Comparison of ENCODE assay signal across 28 mouse cellular contexts in genomic region chr11:40879589-40879988, GRCm38 (mm10).
"Had no signal": no experiment of that assay in that cellular context is flagged by ENCODE, and none has a peak within 500 bp of the region (broad histone marks: within the 10 kb centered on the region; RNA-seq: fewer than 3 reads in every experiment).

No protein-coding gene starts in this region.

- H3K4me1 ChIP-seq: heart, embryonic 10.5 days; heart, embryonic 12.5 days; hindbrain, embryonic 10.5 days; hindbrain, embryonic 12.5 days; intestine, embryonic 15.5 days; limb, embryonic 10.5 days; limb, embryonic 12.5 days; liver, embryonic 13.5 days; liver, embryonic 15.5 days had no signal

- H3K27ac ChIP-seq: gastrocnemius, adult 2 months; heart, embryonic 10.5 days; hindbrain, embryonic 10.5 days; hindbrain, embryonic 12.5 days; hindbrain, embryonic 14.5 days; intestine, embryonic 15.5 days; left cerebral cortex, adult 2 months; limb, embryonic 10.5 days; limb, embryonic 12.5 days; liver, embryonic 13.5 days; liver, embryonic 15.5 days had no signal

- H3K36me3 ChIP-seq: heart, embryonic 10.5 days; heart, embryonic 12.5 days; hindbrain, embryonic 10.5 days; hindbrain, embryonic 12.5 days; intestine, embryonic 15.5 days; limb, embryonic 10.5 days; limb, embryonic 12.5 days; liver, embryonic 13.5 days; liver, embryonic 15.5 days had no signal

- H3K4me2 ChIP-seq: heart, embryonic 12.5 days; hindbrain, embryonic 12.5 days; hindbrain, embryonic 14.5 days; intestine, embryonic 15.5 days; limb, embryonic 12.5 days; liver, embryonic 11.5 days; liver, embryonic 13.5 days; liver, embryonic 15.5 days had no signal

- H3K27me3 ChIP-seq: heart, embryonic 12.5 days; hindbrain, embryonic 12.5 days; intestine, embryonic 15.5 days; limb, embryonic 12.5 days; liver, embryonic 13.5 days; liver, embryonic 15.5 days had no signal

- DNase-seq: gastrocnemius, adult 2 months; gastrocnemius, postnatal 10 days; gastrocnemius, postnatal 25 days; heart, adult 18-20 months; heart, postnatal 10 days; heart, postnatal 4 days; kidney, adult 18-20 months; kidney, adult 8-10 months; kidney, postnatal 10 days; kidney, postnatal 25 days; kidney, postnatal 4 days; liver; liver, embryonic 13.5 days; liver, postnatal 0 days had no signal

- H3K9ac ChIP-seq: heart, embryonic 12.5 days; hindbrain, embryonic 12.5 days; hindbrain, embryonic 14.5 days; intestine, embryonic 15.5 days; limb, embryonic 12.5 days; liver, embryonic 13.5 days; liver, embryonic 15.5 days; liver, postnatal 0 days had no signal

- H3K4me3 ChIP-seq: gastrocnemius, adult 2 months; heart, embryonic 10.5 days; heart, embryonic 12.5 days; hindbrain, embryonic 10.5 days; hindbrain, embryonic 12.5 days; intestine, embryonic 15.5 days; left cerebral cortex, adult 2 months; limb, embryonic 10.5 days; limb, embryonic 12.5 days; liver, embryonic 13.5 days; liver, embryonic 15.5 days had no signal

- H3K9me3 ChIP-seq: heart, embryonic 10.5 days; heart, embryonic 12.5 days; hindbrain, embryonic 10.5 days; hindbrain, embryonic 12.5 days; intestine, embryonic 15.5 days; limb, embryonic 10.5 days; limb, embryonic 12.5 days; liver, embryonic 13.5 days; liver, embryonic 15.5 days had no signal

- ATAC-seq: hindbrain, embryonic 16.5 days; inflammation-experienced regulatory T-cells, adult 6 months; intestine, embryonic 15.5 days; intestine, postnatal 0 days; liver, postnatal 0 days had no signal
